Mouse (Mus musculus): ENCODE measurements around the gene Naa80.

Naa80 gene

DNA sequence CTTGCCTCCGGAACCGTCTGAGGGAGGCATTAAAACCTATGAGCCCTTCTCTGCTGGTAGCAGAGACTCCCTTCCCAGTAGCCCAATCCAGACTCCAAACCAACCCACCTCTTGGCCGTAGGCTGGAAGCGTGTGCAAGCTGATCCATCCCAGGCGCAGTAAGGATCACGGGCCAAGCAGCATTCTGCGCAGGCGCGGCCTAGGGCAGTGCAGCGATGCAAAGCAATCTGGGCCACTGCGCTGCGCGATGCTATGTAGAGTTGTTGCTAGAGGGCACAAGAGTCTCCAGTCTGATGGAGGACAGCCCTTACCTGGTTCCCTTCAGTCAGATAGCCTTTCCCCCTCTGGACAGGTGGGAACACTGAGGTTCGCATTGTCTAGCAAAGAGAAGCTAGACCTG, 21.2 kb downstream of the Naa80 start:
- TF ChIP-seq POU5F1 (IDR thresholded peaks at IDR 0.05; ENCODE audit: borderline replicate concordance, low read length) (no peak), CTCF (conservative IDR thresholded peaks at IDR 0.05; ENCODE audit: low read length) (no peak), NANOG (IDR thresholded peaks at IDR 0.05; ENCODE audit: borderline replicate concordance, low read length) (no peak)
- Histone ChIP-seq H3K9me3 (ENCODE audit: low read length) (no peaks in the 10 kb centered on the region), H3K4me1 (replicated peaks; ENCODE audit: low read depth, low read length) (peaks cover 67% of the 10 kb centered on the region), H3K4me3 (replicated peaks; ENCODE audit: low read length) (peak overlapping the region; percentile 72), H3K36me3 (ENCODE audit: insufficient read depth, low read length) (peaks cover 10% of the 10 kb centered on the region), H3K27me3 (ENCODE audit: insufficient read depth, low read length) (peaks cover 90% of the 10 kb centered on the region)

DNA sequence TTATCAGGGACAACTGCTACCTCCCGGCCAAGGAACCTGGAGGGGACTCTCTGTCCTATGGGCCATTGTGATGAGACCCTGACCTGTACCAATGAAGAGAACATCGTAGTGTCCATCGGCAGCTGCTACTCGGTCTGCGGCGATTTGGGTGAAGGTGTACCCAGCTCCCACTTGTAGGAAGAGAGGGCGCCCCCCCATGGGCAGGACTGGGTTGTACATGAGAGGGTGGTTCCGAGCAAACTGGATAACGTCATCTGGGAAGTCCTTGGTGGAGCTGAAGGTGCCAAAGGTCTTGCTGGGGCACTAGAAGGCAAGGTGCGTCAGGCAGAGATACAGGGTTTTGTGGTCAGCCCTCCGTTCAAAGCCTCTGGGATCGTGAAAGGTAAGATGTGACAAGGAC, 22.1 kb downstream of the Naa80 start:
- Histone ChIP-seq H3K27me3 (ENCODE audit: insufficient read depth, low read length) (peaks cover 94% of the 10 kb centered on the region), H3K4me3 (replicated peaks; ENCODE audit: low read length) (no peak overlapping the region), H3K4me1 (replicated peaks; ENCODE audit: low read depth, low read length) (peaks cover 71% of the 10 kb centered on the region), H3K36me3 (ENCODE audit: insufficient read depth, low read length) (peaks cover 4% of the 10 kb centered on the region; the same call in 1 of the 2 replicates), H3K9me3 (ENCODE audit: low read length) (no peaks in the 10 kb centered on the region)
- TF ChIP-seq CTCF (conservative IDR thresholded peaks at IDR 0.05; ENCODE audit: low read length) (peak; percentile 36), POU5F1 (IDR thresholded peaks at IDR 0.05; ENCODE audit: borderline replicate concordance, low read length) (no peak)

- Histone ChIP-seq H3K4me1 (replicated peaks; ENCODE audit: low read depth, low read length) (peaks cover 76% of the 10 kb centered on the region), H3K4me3 (replicated peaks; ENCODE audit: low read length) (no peak overlapping the region), H3K27me3 (ENCODE audit: insufficient read depth, low read length) (peaks cover 94% of the 10 kb centered on the region), H3K36me3 (ENCODE audit: insufficient read depth, low read length) (no peaks in the 10 kb centered on the region; the same call in 1 of the 2 replicates), H3K9me3 (ENCODE audit: low read length) (no peaks in the 10 kb centered on the region)
- TF ChIP-seq POU5F1 (IDR thresholded peaks at IDR 0.05; ENCODE audit: borderline replicate concordance, low read length), result no peak
Observed at GRCm38 (mm10) chr9:107601275-107601674, 22.6 kb downstream of the Naa80 start.

DNA sequence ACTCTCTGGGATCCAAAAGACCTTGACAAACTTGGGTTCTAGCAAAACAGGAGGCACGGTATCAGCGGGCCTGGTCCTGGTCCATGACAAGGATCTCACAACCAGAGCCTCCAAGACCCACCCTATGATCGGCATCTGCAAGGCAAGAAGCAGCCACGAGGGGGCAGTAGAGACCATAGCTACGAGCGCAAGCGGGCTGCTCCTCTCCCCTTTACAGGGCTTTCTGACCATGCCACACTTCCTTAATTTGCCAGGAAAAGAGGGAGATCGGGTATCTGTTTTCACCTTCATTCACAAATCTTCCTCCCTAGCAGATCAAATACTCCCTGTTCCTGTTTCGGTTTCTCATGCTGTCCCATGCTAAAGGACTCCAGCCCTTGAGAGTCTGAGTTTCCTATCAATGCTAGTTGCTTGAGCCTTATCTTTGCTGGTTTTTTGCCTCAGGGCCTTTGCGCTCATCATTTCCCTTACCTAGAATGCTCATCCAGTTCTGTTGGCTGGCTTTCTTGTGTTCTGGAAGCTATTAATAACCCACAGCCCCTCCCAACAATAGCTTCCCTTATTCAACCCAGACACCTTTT, 23.5 kb downstream of the Naa80 start:
- peaks cover 85% of the 10 kb centered on the region for H3K4me1 ChIP-seq (replicated peaks; ENCODE audit: low read depth, low read length)
- H3K9me3 ChIP-seq (ENCODE audit: low read length), result no peaks in the 10 kb centered on the region
- TF ChIP-seq CTCF (conservative IDR thresholded peaks at IDR 0.05; ENCODE audit: low read length), result peak; percentile 94
- TF ChIP-seq POU5F1 (IDR thresholded peaks at IDR 0.05; ENCODE audit: borderline replicate concordance, low read length), result no peak
- no peaks in the 10 kb centered on the region for H3K36me3 ChIP-seq (ENCODE audit: insufficient read depth, low read length)
- H3K27me3 ChIP-seq (ENCODE audit: insufficient read depth, low read length), result peaks cover 93% of the 10 kb centered on the region
- no peak overlapping the region for H3K4me3 ChIP-seq (replicated peaks; ENCODE audit: low read length)

- no peak overlapping the region for H3K4me3 ChIP-seq (replicated peaks; ENCODE audit: low read length)
- H3K4me1 ChIP-seq (replicated peaks; ENCODE audit: low read depth, low read length), result peaks cover 94% of the 10 kb centered on the region
- TF ChIP-seq NANOG (IDR thresholded peaks at IDR 0.05; ENCODE audit: borderline replicate concordance, low read length), result no peak
- TF ChIP-seq CTCF (conservative IDR thresholded peaks at IDR 0.05; ENCODE audit: low read length), result no peak
- no peak for TF ChIP-seq POU5F1 (IDR thresholded peaks at IDR 0.05; ENCODE audit: borderline replicate concordance, low read length)
- H3K36me3 ChIP-seq (ENCODE audit: insufficient read depth, low read length), result no peaks in the 10 kb centered on the region
- H3K27me3 ChIP-seq (ENCODE audit: insufficient read depth, low read length), result peaks cover 91% of the 10 kb centered on the region
- H3K9me3 ChIP-seq (ENCODE audit: low read length), result no peaks in the 10 kb centered on the region
Observed at GRCm38 (mm10) chr9:107603251-107603650, 24.6 kb downstream of the Naa80 start.

- no peak for TF ChIP-seq CTCF (conservative IDR thresholded peaks at IDR 0.05; ENCODE audit: low read length)
- no peaks in the 10 kb centered on the region for H3K9me3 ChIP-seq (ENCODE audit: low read length)
Observed at GRCm38 (mm10) chr9:107605041-107605661, 26.5 kb downstream of the Naa80 start.

GRCm38 (mm10) chr9:107606591-107606990, 27.9 kb downstream of the Naa80 start:
- Histone ChIP-seq H3K4me1 (replicated peaks; ENCODE audit: low read depth, low read length) (peaks cover 95% of the 10 kb centered on the region), H3K9me3 (ENCODE audit: low read length) (no peaks in the 10 kb centered on the region)
- no peak for TF ChIP-seq CTCF (conservative IDR thresholded peaks at IDR 0.05; ENCODE audit: low read length)
- no peak for TF ChIP-seq POU5F1 (IDR thresholded peaks at IDR 0.05; ENCODE audit: borderline replicate concordance, low read length)
- TF ChIP-seq NANOG (IDR thresholded peaks at IDR 0.05; ENCODE audit: borderline replicate concordance, low read length), result no peak

More at GRCm38 (mm10) chr9:107605041-107605661, 26.5 kb downstream of the Naa80 start:
- Histone ChIP-seq H3K4me1 (replicated peaks; ENCODE audit: low read depth, low read length) (peaks cover 94% of the 10 kb centered on the region), H3K27me3 (ENCODE audit: insufficient read depth, low read length) (peaks cover 85% of the 10 kb centered on the region), H3K36me3 (ENCODE audit: insufficient read depth, low read length) (no peaks in the 10 kb centered on the region), H3K4me3 (replicated peaks; ENCODE audit: low read length) (peak overlapping the region; percentile 71)

GRCm38 (mm10) chr9:107607036-107607435, 28.3 kb downstream of the Naa80 start:
- no peaks in the 10 kb centered on the region for H3K36me3 ChIP-seq (ENCODE audit: insufficient read depth, low read length)
- H3K27me3 ChIP-seq (ENCODE audit: insufficient read depth, low read length), result peaks cover 79% of the 10 kb centered on the region
- no peak overlapping the region for H3K4me3 ChIP-seq (replicated peaks; ENCODE audit: low read length)
- TF ChIP-seq CTCF (conservative IDR thresholded peaks at IDR 0.05; ENCODE audit: low read length), result no peak
- TF ChIP-seq NANOG (IDR thresholded peaks at IDR 0.05; ENCODE audit: borderline replicate concordance, low read length), result no peak
- no peaks in the 10 kb centered on the region for H3K9me3 ChIP-seq (ENCODE audit: low read length)
- H3K4me1 ChIP-seq (replicated peaks; ENCODE audit: low read depth, low read length), result peaks cover 96% of the 10 kb centered on the region

More at GRCm38 (mm10) chr9:107606591-107606990, 27.9 kb downstream of the Naa80 start:
- Histone ChIP-seq H3K27me3 (ENCODE audit: insufficient read depth, low read length) (peaks cover 77% of the 10 kb centered on the region), H3K36me3 (ENCODE audit: insufficient read depth, low read length) (no peaks in the 10 kb centered on the region), H3K4me3 (replicated peaks; ENCODE audit: low read length) (peak overlapping the region; percentile 45; the same call in 1 of the 2 replicates)

DNA sequence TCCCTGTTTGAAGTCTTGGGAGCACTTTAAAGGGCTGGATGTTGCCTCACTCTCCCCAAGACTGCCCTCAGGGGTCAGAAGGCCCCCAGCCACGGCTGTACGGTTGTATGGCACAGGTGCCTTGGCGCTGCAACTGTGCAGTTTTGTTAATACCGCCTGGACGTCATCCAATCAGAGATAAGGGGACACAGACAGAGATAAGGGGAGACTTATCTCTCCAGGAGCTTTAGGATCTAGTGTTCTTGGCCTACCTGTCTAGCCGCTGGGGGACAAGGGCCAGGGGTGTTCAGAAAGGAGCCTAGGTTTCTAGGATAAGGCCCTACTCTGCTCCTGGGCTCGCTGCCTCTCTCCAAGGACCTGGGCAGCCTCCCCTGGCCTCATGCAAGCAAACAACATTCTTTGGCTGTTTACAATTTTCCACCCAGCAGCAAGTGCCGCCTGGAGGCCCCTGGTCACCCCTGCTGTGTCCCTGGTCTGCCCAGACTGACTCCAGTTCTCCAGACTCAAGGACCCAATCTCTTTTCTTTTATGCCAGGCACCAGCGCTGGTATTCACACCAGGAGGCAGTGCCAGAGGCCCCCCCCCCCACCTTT, 29.1 kb downstream of the Naa80 start:
- no peaks in the 10 kb centered on the region for H3K36me3 ChIP-seq (ENCODE audit: insufficient read depth, low read length)
- H3K27me3 ChIP-seq (ENCODE audit: insufficient read depth, low read length), result peaks cover 74% of the 10 kb centered on the region
- H3K4me1 ChIP-seq (replicated peaks; ENCODE audit: low read depth, low read length), result peaks cover 94% of the 10 kb centered on the region
- H3K9me3 ChIP-seq (ENCODE audit: low read length), result no peaks in the 10 kb centered on the region
- TF ChIP-seq POU5F1 (IDR thresholded peaks at IDR 0.05; ENCODE audit: borderline replicate concordance, low read length) (no peak), NANOG (IDR thresholded peaks at IDR 0.05; ENCODE audit: borderline replicate concordance, low read length) (no peak), CTCF (conservative IDR thresholded peaks at IDR 0.05; ENCODE audit: low read length) (no peak)
- H3K4me3 ChIP-seq (replicated peaks; ENCODE audit: low read length), result no peak overlapping the region
